Mouse (Mus musculus) activated CD4-positive, CD25-positive, alpha-beta regulatory T cell, adult 4 months (primary cell): ENCODE measurements at regions not wholly inside any gene's neighbourhood (a gene's known extent, or its start where the extent isn't known, plus 50 kb on each side); places are given as distances from the start of the nearest gene placed in this dataset.

Experiments used
- ATAC-seq: one replicate; pipeline ENCODE4 v1.8.0; 2017

GRCm38 (mm10) chr3:144137483-144137882 lies 67.5 kb downstream of the Lmo4 start:
- ATAC-seq: no peak

GRCm38 (mm10) chr3:144136432-144136831 lies 68.6 kb downstream of the Lmo4 start:
- no peak for ATAC-seq

GRCm38 (mm10) chr3:144135646-144136045 lies 69.4 kb downstream of the Lmo4 start:
- ATAC-seq: no peak

- ATAC-seq: no peak
These were observed 77.0 kb downstream of the Lmo4 start for GRCm38 (mm10) chr3:144128042-144128441.

GRCm38 (mm10) chr3:144124353-144124752 lies 80.7 kb downstream of the Lmo4 start:
- ATAC-seq: no peak

- ATAC-seq: no peak
These were observed 81.5 kb downstream of the Lmo4 start for GRCm38 (mm10) chr3:144123361-144124072.

GRCm38 (mm10) chr3:144119076-144119475 lies 85.9 kb downstream of the Lmo4 start:
- ATAC-seq: no peak

GRCm38 (mm10) chr3:144113672-144114645 lies 91.1 kb downstream of the Lmo4 start:
- no peak for ATAC-seq

GRCm38 (mm10) chr3:144110331-144111080 lies 94.5 kb downstream of the Lmo4 start:
- no peak for ATAC-seq

GRCm38 (mm10) chr3:144109769-144110168 lies 95.3 kb downstream of the Lmo4 start:
- ATAC-seq: no peak

- ATAC-seq: no peak
These were observed 96.7 kb downstream of the Lmo4 start for GRCm38 (mm10) chr3:144108310-144108709.

- ATAC-seq: no peak
These were observed 97.4 kb downstream of the Lmo4 start for GRCm38 (mm10) chr3:144107664-144108063.

GRCm38 (mm10) chr3:144104366-144104765 lies 100.7 kb downstream of the Lmo4 start:
- no peak for ATAC-seq

GRCm38 (mm10) chr3:144099444-144099843 lies 105.6 kb downstream of the Lmo4 start:
- no peak for ATAC-seq

GRCm38 (mm10) chr3:144098762-144099161 lies 106.3 kb downstream of the Lmo4 start:
- no peak for ATAC-seq

GRCm38 (mm10) chr3:144091231-144091630 lies 113.8 kb downstream of the Lmo4 start:
- ATAC-seq: no peak

- peak; percentile 74 for ATAC-seq
These were observed 115.2 kb downstream of the Lmo4 start for GRCm38 (mm10) chr3:144089790-144090256.

GRCm38 (mm10) chr3:144088261-144088884 lies 116.6 kb downstream of the Lmo4 start:
- no peak for ATAC-seq

- no peak for ATAC-seq
These were observed 117.2 kb downstream of the Lmo4 start for GRCm38 (mm10) chr3:144087771-144088170.

GRCm38 (mm10) chr3:144086176-144086575 lies 118.8 kb downstream of the Lmo4 start:
- no peak for ATAC-seq

- no peak for ATAC-seq
These were observed 125.1 kb downstream of the Lmo4 start for GRCm38 (mm10) chr3:144079960-144080359.

- ATAC-seq: no peak
These were observed 126.7 kb downstream of the Lmo4 start for GRCm38 (mm10) chr3:144078198-144078935.
